Mouse (Mus musculus) cerebellum, adult 2 months (tissue): ENCODE measurements around the gene 2510039O18Rik.

Experiments used
- CTCF ChIP-seq: fragments of 200-500 bp; IDR thresholded peaks from 2 replicates; pipeline ENCODE4 v1.5.1; 2011; ENCODE audit warnings: low read depth, mild to moderate bottlenecking, control low read depth, low read length, moderate library complexity, borderline replicate concordance; ENCODE audit not compliant: insufficient read depth
- POLR2A ChIP-seq: fragments of 200-500 bp; IDR thresholded peaks from 2 replicates; pipeline ENCODE4 v1.6.1; 2011; ENCODE audit warnings: low read length, control low read depth, borderline replicate concordance; ENCODE audit not compliant: insufficient read depth

DNA sequence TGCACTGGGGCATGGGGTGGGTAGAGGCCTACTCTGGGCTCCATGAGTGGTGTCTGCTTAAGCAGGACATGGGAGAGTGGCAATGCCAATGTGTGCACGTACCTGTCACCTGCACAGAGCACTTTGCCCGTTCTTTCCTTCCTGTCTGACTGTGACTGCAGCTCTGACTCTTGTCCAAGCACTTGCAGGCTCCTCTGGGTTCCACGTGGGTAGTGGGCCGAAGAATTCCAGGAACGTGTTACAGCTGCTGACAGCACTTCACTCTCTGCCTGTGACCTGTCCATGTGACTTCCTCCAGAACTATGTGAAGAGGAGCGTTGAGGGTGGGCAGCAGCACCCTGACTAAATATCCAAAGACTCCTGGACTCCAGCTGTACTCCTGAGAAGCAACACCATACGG is 25.0 kb downstream of the 2510039O18Rik start:
- TF ChIP-seq CTCF (no peak), POLR2A (no peak)
